Mouse (Mus musculus) liver, postnatal 0 days (tissue): ENCODE data around the gene Tnks2.

Source experiments
- CTCF ChIP-seq: sonication (generic); IDR thresholded peaks from 2 replicates; pipeline ENCODE4 v1.5.1; 2016; ENCODE audit warnings: antibody characterized with exemption, low read depth
- EP300 ChIP-seq: IDR thresholded peaks from 2 replicates; pipeline ENCODE4 v1.6.1; 2016; ENCODE audit warnings: antibody characterized with exemption, low read depth, mild to moderate bottlenecking

DNA sequence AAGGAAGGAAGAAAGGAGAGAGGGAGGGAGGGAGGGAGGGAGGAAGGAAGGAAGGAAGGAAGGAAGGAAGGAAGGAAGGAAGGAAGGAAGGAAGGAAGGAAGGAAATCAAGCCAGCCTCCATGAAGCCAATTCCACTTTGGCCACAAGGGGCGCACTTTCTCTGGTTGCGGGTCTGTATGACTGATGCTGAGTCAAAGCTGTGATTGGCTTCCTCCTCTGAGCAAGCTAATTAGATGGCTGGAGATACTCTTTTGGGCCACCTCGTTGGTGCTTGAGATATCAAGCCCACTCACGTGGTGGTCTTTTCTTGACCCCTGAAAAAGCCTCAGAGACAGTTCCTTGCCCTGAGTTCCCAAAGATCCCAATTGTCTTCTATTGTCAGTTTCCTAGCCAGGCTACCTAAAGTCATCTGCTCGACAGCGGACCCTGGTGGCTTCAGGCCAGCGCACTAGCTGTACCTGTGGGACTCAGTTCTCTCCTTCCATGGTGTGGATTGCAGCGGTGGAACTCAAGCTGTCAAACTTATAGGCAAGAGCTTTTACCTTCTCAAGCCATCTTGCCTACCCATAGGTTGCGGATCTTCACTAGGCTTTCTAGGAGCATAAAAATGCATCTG lies 75.8 kb downstream of the Tnks2 start:
- TF ChIP-seq CTCF (peak; percentile 82), EP300 (no peak)
